Mouse (Mus musculus) cortical plate, adult 2 months (tissue): Measurements from ENCODE around the gene Irf3. TPM values are rescaled to one million over a fixed set of nuclear protein-coding genes. Genes with fewer than 3 reads are reported as not detected.
A peak's percentile ranks its signal among the peaks of the same experiment; 100 is the strongest.

Experiments
- H3K27ac ChIP-seq: fragments of 200-500 bp; 2 replicates; pipeline ENCODE4 v1.5.1; 2012; ENCODE audit warnings: low read length, control low read depth, inconsistent platforms; ENCODE audit not compliant: insufficient read depth
- H3K4me1 ChIP-seq: fragments of 200-500 bp; 2 replicates; pipeline ENCODE4 v1.6.1; 2011; ENCODE audit warnings: low read length; ENCODE audit not compliant: control insufficient read depth, insufficient read depth
- H3K4me3 ChIP-seq: fragments of 200-500 bp; 2 replicates; pipeline ENCODE4 v1.5.1; 2011; ENCODE audit warnings: mild to moderate bottlenecking, low read length, control low read depth; ENCODE audit not compliant: insufficient read depth
- CTCF ChIP-seq: fragments of 200-500 bp; IDR thresholded peaks from 2 replicates; pipeline ENCODE4 v1.5.1; 2011; ENCODE audit warnings: mild to moderate bottlenecking, control low read depth, low read length; ENCODE audit not compliant: insufficient read depth; ENCODE audit errors: extremely low read depth
- POLR2A ChIP-seq: fragments of 200-500 bp; IDR thresholded peaks from 2 replicates; pipeline ENCODE4 v1.6.1; 2011; ENCODE audit warnings: mild to moderate bottlenecking, low read length, control low read depth; ENCODE audit not compliant: insufficient read depth; ENCODE audit errors: extremely low read depth
- polyA plus RNA-seq: library from polyadenylated mRNA; depleted of rRNA; stranded (reverse); fragments of >200 nt; gene quantifications from 2 replicates; pipeline ENCODE4 v1.2.3, GENCODE M21; 2012

Gene Irf3
- polyA plus RNA-seq, 1 experiment, result 87.4 TPM

DNA sequence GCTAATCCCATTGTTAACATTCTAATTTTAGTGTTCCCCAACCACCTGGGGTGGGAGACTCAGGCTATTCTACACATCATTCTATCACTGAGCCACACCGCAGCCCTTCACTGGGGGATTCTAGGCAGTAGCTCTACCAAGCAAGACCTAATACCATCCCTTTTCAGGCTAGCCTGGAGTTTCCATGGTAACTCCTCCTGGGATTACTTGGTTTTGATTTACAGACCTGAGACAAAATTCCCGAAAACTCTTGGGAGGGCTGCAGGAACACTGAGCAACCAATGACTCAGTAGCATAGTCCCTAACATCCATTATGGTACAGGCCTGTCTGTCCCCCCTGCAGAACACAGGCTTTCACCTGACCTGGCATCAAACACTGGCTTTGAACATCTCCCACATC lies 28.8 kb downstream of the Irf3 start:
- no peak for TF ChIP-seq CTCF
- no peak for TF ChIP-seq POLR2A
- Histone ChIP-seq H3K4me3 (no peak overlapping the region), H3K4me1 (peaks cover 2% of the 10 kb centered on the region; the same call in 1 of the 2 replicates), H3K27ac (no peak overlapping the region)

DNA sequence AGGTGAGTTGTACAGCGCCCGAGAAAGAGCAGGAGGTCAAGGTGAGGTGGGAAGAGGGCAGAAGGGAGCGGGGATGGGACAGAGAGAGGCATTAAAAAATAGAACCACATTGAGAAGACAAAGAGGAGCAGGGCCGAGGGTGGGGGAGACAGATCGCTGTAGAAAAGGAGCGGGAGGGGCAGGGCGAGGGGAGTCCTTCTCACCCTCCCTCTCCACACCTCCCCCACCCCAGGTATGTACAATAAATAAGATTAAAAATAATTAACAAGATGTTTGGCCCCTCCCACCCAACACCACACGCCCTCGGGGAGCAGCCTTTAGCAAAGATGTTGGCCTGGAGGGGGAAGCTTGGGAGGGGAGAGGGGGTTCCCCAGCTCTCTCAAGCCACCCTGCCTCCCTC lies 30.3 kb downstream of the Irf3 start:
- no peak overlapping the region for H3K27ac ChIP-seq
- H3K4me1 ChIP-seq, result peaks cover 2% of the 10 kb centered on the region; the same call in 1 of the 2 replicates
- TF ChIP-seq POLR2A (no peak), CTCF (no peak)
- H3K4me3 ChIP-seq, result no peak overlapping the region

DNA sequence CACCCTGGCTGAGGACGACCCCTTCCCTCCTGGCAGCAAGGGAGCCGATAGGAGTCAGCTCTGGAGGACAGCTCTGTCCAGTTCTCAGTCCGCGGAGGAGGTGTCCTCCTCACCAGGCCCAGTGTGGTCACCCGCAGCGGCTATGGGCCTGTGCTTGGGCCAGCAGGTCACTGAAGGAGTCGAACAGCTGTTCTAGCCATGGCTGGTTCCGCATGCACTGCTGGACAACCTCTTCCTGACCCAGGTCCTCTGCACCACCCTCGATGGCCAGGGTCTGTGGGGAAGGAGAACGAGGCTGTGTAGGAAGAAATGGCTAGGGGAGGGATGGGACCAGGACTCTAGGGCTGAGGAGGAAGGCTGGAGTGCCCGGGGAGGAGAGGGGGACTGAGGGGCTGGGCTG lies 30.9 kb downstream of the Irf3 start:
- H3K27ac ChIP-seq, result no peak overlapping the region
- peaks cover 2% of the 10 kb centered on the region; the same call in 1 of the 2 replicates for H3K4me1 ChIP-seq
- TF ChIP-seq POLR2A (no peak), CTCF (no peak)
- no peak overlapping the region for H3K4me3 ChIP-seq

DNA sequence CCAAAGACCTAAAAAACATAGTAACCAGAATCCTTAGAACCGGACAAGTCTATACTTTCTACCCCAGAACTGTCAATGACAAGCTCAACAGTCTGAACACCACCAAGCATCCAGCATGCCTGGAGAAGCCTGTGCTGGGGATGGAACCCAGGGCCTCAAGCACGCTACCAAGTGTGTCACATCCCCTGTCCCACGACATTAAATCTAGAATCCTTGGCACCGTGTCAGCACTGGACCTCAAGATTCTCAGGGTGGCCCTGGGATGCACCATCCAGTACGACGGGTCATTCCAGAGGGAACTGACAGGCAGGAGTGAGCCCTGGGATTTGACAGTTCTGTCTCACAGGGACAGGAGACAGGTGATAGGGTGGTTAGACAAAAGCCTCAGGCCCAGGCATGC lies 32.5 kb downstream of the Irf3 start:
- no peak for TF ChIP-seq CTCF
- TF ChIP-seq POLR2A, result no peak
- no peak overlapping the region for H3K4me3 ChIP-seq
- peaks cover 2% of the 10 kb centered on the region; the same call in 1 of the 2 replicates for H3K4me1 ChIP-seq
- no peak overlapping the region for H3K27ac ChIP-seq

DNA sequence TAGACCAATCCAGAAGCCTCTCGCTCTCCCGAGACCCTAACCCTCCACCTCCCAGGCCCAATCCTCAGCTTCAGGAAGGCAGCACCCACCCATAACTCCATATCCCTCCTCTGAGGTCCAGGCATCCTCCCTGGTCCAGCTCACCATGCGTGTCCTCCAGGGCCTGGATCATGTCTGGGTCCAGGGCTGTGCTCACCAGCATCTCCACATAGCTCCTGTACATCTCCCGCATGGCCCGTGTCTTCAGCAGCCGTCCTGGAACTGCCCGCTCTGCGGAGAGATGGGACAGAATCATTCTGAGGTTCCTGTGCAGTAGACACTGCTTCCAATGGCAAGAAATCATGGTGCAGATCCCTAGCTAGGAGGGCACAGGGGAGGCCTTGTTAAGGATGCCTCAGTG lies 33.4 kb downstream of the Irf3 start:
- H3K4me3 ChIP-seq, result no peak overlapping the region
- no peaks in the 10 kb centered on the region for H3K4me1 ChIP-seq
- H3K27ac ChIP-seq, result no peak overlapping the region
- TF ChIP-seq POLR2A (no peak), CTCF (no peak)

DNA sequence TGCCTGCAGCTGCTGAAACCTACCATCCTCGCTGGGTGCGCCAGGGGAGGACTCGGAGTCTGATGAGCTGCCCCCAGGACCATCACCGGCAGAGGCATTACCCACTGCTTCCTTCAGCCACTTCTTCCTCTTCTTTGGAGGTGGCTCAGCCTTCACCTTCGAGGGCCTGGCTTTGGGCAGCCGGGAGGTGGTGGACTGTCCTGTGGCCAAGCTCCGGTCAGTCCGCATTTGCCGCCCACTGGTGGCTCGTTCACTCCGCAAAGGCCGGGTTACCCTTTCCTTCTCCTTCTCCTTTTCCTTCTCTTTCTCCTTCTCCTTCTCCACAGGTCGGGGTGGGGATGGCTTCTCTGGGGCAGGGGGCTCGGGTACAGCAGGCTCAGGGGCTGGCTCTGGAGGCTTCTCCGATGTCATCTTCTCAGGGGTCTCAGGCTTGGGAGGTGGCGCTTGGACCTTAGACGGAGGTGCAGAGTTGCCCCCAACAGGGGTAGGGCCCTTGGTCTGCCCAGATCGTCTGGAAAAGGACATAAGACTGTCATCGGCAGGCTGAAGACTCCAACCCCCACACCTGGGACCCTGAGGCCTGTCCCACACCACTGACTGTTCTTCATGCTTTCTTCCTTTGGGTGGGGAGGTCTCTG lies 36.4 kb downstream of the Irf3 start:
- no peaks in the 10 kb centered on the region for H3K4me1 ChIP-seq
- H3K27ac ChIP-seq, result no peak overlapping the region
- TF ChIP-seq CTCF, result no peak
- TF ChIP-seq POLR2A, result no peak
- H3K4me3 ChIP-seq, result no peak overlapping the region

DNA sequence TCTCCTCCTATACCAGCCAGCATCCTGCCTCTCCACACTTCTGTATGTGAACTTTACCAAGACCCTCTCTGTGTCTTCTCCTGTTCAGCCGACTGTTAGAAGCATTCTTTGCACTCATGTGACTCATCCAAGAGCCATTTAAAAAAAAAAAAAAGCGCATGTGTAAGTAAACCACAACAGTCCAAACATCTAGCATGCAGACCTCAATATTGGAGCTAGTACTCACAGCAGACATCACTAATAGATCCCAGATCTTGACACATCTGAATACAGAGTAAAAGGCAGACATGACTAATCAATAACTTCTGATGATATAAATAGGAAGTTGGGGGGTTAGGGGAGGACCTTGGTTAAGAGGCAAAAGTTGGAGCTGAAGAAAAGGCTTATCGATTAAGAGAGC lies 38.2 kb downstream of the Irf3 start:
- Histone ChIP-seq H3K27ac (no peak overlapping the region), H3K4me1 (no peaks in the 10 kb centered on the region), H3K4me3 (no peak overlapping the region)
- TF ChIP-seq CTCF (no peak), POLR2A (no peak)

DNA sequence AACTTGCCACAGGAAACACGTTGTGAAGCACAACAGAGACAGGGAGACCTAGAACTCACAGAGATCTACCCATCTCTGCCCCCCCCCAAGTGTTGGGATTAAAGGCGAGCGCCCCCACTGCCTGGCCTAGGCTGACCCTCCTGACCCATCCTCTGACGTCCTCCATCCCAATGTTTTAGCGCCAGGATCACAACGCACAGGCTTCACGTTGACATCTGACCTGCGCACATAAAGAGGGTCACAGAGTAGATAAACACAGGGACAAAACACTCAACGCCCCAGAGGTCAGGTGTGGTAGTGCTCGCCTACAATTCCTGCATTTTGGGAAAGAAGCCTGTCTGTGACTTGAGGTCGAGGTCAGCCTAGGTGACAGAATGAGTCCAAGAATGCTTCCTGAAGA lies 39.3 kb downstream of the Irf3 start:
- Histone ChIP-seq H3K4me1 (no peaks in the 10 kb centered on the region), H3K27ac (no peak overlapping the region), H3K4me3 (no peak overlapping the region)
- TF ChIP-seq CTCF, result no peak
- no peak for TF ChIP-seq POLR2A

DNA sequence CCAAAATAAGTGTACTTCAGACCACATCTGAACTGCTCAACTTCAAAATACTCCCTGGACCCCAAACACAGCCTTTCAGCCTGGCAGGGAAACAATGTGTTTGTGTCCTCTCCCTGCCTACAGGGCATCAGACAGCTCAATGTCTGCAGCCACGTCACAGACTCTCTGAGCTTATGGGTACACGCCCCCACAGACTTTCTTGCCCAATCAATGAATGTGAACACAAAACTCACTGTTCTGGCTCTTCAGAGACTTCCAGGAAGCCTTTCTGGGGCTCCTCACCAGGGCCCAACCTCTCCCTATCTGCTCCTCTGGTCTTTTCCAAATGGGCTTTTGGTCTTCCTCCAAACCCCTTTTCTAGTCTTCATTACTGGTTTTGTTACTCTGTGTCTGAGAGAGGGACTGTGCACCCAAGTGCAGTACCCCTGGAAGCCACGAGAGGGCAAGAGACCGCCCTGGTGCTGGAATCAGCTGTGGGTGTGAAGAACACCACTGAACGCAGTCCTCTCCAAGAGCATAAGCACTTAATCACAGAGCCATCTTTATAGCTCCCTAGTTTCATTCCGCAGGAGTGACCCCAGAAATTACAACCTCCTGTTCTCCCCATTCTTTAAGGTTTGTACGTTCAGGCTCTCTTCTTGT lies 40.4 kb downstream of the Irf3 start:
- H3K27ac ChIP-seq, result no peak overlapping the region
- H3K4me1 ChIP-seq, result no peaks in the 10 kb centered on the region
- TF ChIP-seq POLR2A (no peak), CTCF (peak; percentile 57)
- H3K4me3 ChIP-seq, result no peak overlapping the region

DNA sequence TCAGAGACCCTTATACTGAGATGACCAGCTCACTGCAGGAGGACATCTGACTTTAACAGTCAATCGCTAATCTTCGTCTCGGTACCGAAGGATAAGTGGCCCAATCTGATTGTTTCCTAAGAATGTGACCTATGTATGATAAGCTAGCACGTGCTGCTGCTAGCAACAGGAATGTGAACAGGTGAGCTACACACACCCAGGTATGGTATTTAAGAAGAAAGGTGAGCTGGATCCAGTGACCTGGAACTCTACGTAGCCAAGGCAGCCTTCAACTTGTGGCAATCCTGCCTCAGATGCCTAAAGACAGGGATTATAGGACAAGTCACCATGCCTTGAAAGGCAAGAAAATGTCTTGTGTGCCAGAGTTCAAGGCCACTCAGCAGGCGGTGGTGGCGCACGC lies 41.0 kb downstream of the Irf3 start:
- H3K27ac ChIP-seq, result no peak overlapping the region
- no peak overlapping the region for H3K4me3 ChIP-seq
- no peaks in the 10 kb centered on the region for H3K4me1 ChIP-seq
- TF ChIP-seq CTCF (no peak), POLR2A (no peak)
